Mouse (Mus musculus): Measurements from ENCODE around the gene Hoxb9. TPM values are rescaled to one million over a fixed set of nuclear protein-coding genes. Genes with fewer than 3 reads are reported as not detected.

Hoxb9 gene
- total RNA-seq, 2 experiments from 2014 or later = not detected

GRCm38 (mm10) chr11:96311520-96312417 is 40.5 kb downstream of the Hoxb9 start:
- DNase-seq (ENCODE audit: low spot score in 2 of 2) = no peak

- DNase-seq (ENCODE audit: low spot score in 2 of 2) = no peak
Observed at GRCm38 (mm10) chr11:96313134-96313533, 41.9 kb downstream of the Hoxb9 start.

GRCm38 (mm10) chr11:96313806-96314428 is 42.7 kb downstream of the Hoxb9 start:
- DNase-seq (ENCODE audit: low spot score in 2 of 2) = no peak

- DNase-seq (ENCODE audit: low spot score in 2 of 2) = no peak
Observed at GRCm38 (mm10) chr11:96314671-96315343, 43.5 kb downstream of the Hoxb9 start.

GRCm38 (mm10) chr11:96315344-96315681 is 44.1 kb downstream of the Hoxb9 start:
- DNase-seq (ENCODE audit: low spot score in 2 of 2) = no peak

- DNase-seq (ENCODE audit: low spot score in 2 of 2) = no peak
Observed at GRCm38 (mm10) chr11:96316696-96317607, 45.7 kb downstream of the Hoxb9 start.

GRCm38 (mm10) chr11:96317608-96318367 is 46.5 kb downstream of the Hoxb9 start, which contains the start of gene Hoxb4:
Gene Hoxb4, plus strand, starts transcription at chr11:96318267.
- no peak for DNase-seq (ENCODE audit: low spot score in 2 of 2)

- DNase-seq (ENCODE audit: low spot score in 2 of 2) = no peak
Observed at GRCm38 (mm10) chr11:96318368-96319070, 47.3 kb downstream of the Hoxb9 start.

- DNase-seq (ENCODE audit: low spot score in 2 of 2) = no peak
Observed at GRCm38 (mm10) chr11:96319071-96319902, 48.0 kb downstream of the Hoxb9 start.

- DNase-seq (ENCODE audit: low spot score in 2 of 2) = no peak
Observed at GRCm38 (mm10) chr11:96319910-96320309, 48.7 kb downstream of the Hoxb9 start.

- DNase-seq (ENCODE audit: low spot score in 2 of 2) = no peak
Observed at GRCm38 (mm10) chr11:96320688-96321087, 49.4 kb downstream of the Hoxb9 start.

- no peak for DNase-seq (ENCODE audit: low spot score in 2 of 2)
Observed at GRCm38 (mm10) chr11:96321846-96322245, 50.6 kb downstream of the Hoxb9 start.

GRCm38 (mm10) chr11:96322738-96323137 is 51.5 kb downstream of the Hoxb9 start:
- DNase-seq (ENCODE audit: low spot score in 2 of 2) = no peak

GRCm38 (mm10) chr11:96323154-96323553 is 51.9 kb downstream of the Hoxb9 start, which contains the start of gene Hoxb3:
Gene Hoxb3, plus strand, starts transcription at chr11:96323326.
- no peak for DNase-seq (ENCODE audit: low spot score in 2 of 2)

GRCm38 (mm10) chr11:96324125-96324524 is 52.9 kb downstream of the Hoxb9 start:
- DNase-seq (ENCODE audit: low spot score in 2 of 2) = no peak

GRCm38 (mm10) chr11:96324965-96325364 is 53.7 kb downstream of the Hoxb9 start:
- no peak for DNase-seq (ENCODE audit: low spot score in 2 of 2)

- no peak for DNase-seq (ENCODE audit: low spot score in 2 of 2)
Observed at GRCm38 (mm10) chr11:96325747-96326212, 54.5 kb downstream of the Hoxb9 start.

Measured in layer of hippocampus, adult 18-20 months (tissue).